Mouse (Mus musculus) heart, embryonic 14.5 days (tissue): ENCODE data around the gene Gm13023. TPM values are rescaled to one million over a fixed set of nuclear protein-coding genes. Genes with fewer than 3 reads are reported as not detected.
"Not testable (repeated sequence)": the region's sequence is repeated elsewhere in the genome, so short reads cannot be mapped to it uniquely, and the experiment has no call there.

ENCODE experiments used
- ATAC-seq: fragments of 200-750 bp; cut with Nextera tagmentation; 2 replicates; pipeline ENCODE4 v1.8.0; 2017; ENCODE audit warnings: low read depth, moderate TSS enrichment; ENCODE audit not compliant: insufficient number of reproducible peaks, insufficient read depth, low FRiP score
- H3K27ac ChIP-seq, 2 experiments: fragments of 200-500 bp in 1 of 2; fragments of 300-500 bp in 1 of 2; sonication (generic) in 1 of 2; replicated peaks in 1 of 2; 2 replicates each; pipeline ENCODE4 v1.5.1; 2012 to 2014; ENCODE audit warnings: low read depth in 2 of 2, low read length in 2 of 2, control low read depth in 1 of 2, mild to moderate bottlenecking in 1 of 2, mixed read lengths in 1 of 2; ENCODE audit not compliant: control insufficient read depth in 1 of 2, insufficient read depth in 1 of 2
- H3K27me3 ChIP-seq: fragments of 300-500 bp; sonication (generic); 2 replicates; pipeline ENCODE4 v1.6.1; 2014; ENCODE audit warnings: mild to moderate bottlenecking, low read length, control low read depth; ENCODE audit not compliant: control insufficient read depth, insufficient read depth
- H3K36me3 ChIP-seq: fragments of 300-500 bp; sonication (generic); 2 replicates; pipeline ENCODE4 v1.6.1; 2014; ENCODE audit warnings: mild to moderate bottlenecking, control low read depth, low read length, mixed read lengths; ENCODE audit not compliant: control insufficient read depth, insufficient read depth
- H3K4me1 ChIP-seq, 2 experiments: fragments of 200-500 bp in 1 of 2; fragments of 300-500 bp in 1 of 2; sonication (generic) in 1 of 2; 2 replicates each; pipeline ENCODE4 v1.6.1; 2012 to 2014; ENCODE audit warnings: low read length in 2 of 2, control low read depth in 1 of 2, mixed read lengths in 1 of 2; ENCODE audit not compliant: control insufficient read depth in 2 of 2, insufficient read depth in 2 of 2
- H3K4me2 ChIP-seq: fragments of 300-500 bp; sonication (generic); 2 replicates; pipeline ENCODE4 v1.6.1; 2014; ENCODE audit warnings: mild to moderate bottlenecking, low read length
- H3K4me3 ChIP-seq, 2 experiments: fragments of 200-500 bp in 1 of 2; fragments of 300-500 bp in 1 of 2; sonication (generic) in 1 of 2; 2 replicates each; pipeline ENCODE4 v1.5.1; 2012 to 2014; ENCODE audit warnings: low read length in 2 of 2, mild to moderate bottlenecking in 2 of 2, control low read depth in 1 of 2, low read depth in 1 of 2, moderate library complexity in 1 of 2; ENCODE audit not compliant: control insufficient read depth in 1 of 2, insufficient read depth in 1 of 2
- H3K9ac ChIP-seq: fragments of 300-500 bp; sonication (generic); 2 replicates; pipeline ENCODE4 v1.6.1; 2014; ENCODE audit warnings: mild to moderate bottlenecking, low read length
- H3K9me3 ChIP-seq: fragments of 300-500 bp; sonication (generic); 2 replicates; pipeline ENCODE4 v1.6.1; 2016; ENCODE audit warnings: low read length, control low read depth; ENCODE audit not compliant: control insufficient read depth
- WGBS: fragments of 180-500 bp; shearing (Covaris S2); extraction: QIAGEN DNeasy Blood & Tissue Kit; methylation state at CpG from one replicate; pipeline ENCODE4 v1.1.7; 2014; 5-methylcytosine and 5-hydroxymethylcytosine counted together
- polyA plus RNA-seq: library from polyadenylated mRNA; unstranded; fragments of >200 nt; fragmentation: Nextera tagmentation; extraction: Ambion mirVana; gene quantifications from 2 replicates; pipeline ENCODE4 v1.2.1, GENCODE M21; 2014

Gene Gm13023
- not detected in 2 replicates for polyA plus RNA-seq

DNA sequence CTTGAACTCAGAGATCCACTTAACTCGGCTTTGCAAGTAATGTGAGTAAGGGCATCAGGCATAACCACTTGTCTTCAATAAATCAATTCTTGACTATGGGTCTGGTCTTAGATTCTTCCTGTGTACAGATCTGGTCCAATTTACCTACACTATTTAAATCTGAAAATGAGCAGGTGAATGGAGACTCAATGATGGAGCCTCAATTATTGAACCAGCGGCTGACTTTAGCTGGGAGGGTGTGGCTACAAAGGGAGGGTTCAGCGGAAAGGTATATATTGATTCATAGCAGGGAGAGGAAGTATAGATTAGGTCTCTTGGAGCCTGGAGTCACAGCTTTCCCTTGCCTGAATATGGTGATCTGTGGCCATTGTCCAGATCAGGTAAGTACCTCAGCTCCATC lies at the start of gene Gm13023:
Gm13023 (plus strand) TSS at position 301 of the 400 bp plus-strand sequence.
- H3K9ac ChIP-seq, H3K27ac ChIP-seq, H3K4me3 ChIP-seq, H3K27me3 ChIP-seq, ATAC-seq, H3K9me3 ChIP-seq, H3K4me1 ChIP-seq, H3K36me3 ChIP-seq, H3K4me2 ChIP-seq: not testable (repeated sequence)
- WGBS = 84% methylated on average over 3 of the region's 3 CpGs

DNA sequence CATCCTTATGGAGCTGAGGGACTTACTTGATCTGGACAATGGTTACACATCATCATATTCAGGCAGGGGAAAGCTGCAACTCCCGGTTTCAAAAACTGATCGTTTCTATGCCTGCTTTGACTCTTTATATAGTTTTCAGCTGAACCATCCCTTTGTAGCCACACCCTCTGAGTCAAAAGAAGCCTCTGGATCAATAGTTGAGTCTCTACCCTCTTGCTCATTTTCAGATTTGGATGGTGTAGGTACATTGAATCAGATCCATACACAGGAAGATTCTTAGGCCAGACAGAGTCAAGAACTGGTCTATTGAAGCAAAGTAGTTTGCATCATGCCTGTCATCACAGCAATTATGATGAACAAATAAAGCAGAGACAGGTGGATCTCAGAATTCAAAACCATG lies 26.8 kb downstream of the Gm13023 start, which contains the start of gene Gm13084:
Gm13084 (minus strand) TSS at position 101 of the 400 bp plus-strand sequence.
- H3K9me3 ChIP-seq = peaks cover 5% of the 10 kb centered on the region; the same call in 1 of the 2 replicates
- no peak for ATAC-seq
- WGBS = 70% methylated on average over 2 of the region's 2 CpGs
- no peak within 1 kb of the TSS for H3K4me2 ChIP-seq
- H3K9ac ChIP-seq = no peak within 1 kb of the TSS
- H3K4me1 ChIP-seq = no peaks in the 10 kb centered on the region
- H3K4me3 ChIP-seq = no peak within 1 kb of the TSS
- H3K36me3 ChIP-seq = no peaks in the 10 kb centered on the region
- no peak within 1 kb of the TSS for H3K27ac ChIP-seq
- H3K27me3 ChIP-seq = no peaks in the 10 kb centered on the region

Other genes starting within 250 kb of the Gm13023 start
- not detected in 2 replicates for gene BC080695, start 237.7 kb upstream of the Gm13023 start, polyA plus RNA-seq
- not detected in 2 replicates for gene Gm13057, start 237.6 kb upstream of the Gm13023 start, polyA plus RNA-seq
- gene Gm13083, start 174.3 kb upstream of the Gm13023 start, polyA plus RNA-seq = not detected in 2 replicates
- not detected in 2 replicates for gene Gm13088, start 132.1 kb upstream of the Gm13023 start, polyA plus RNA-seq
- not detected in 2 replicates for gene Gm13089, start 86.6 kb upstream of the Gm13023 start, polyA plus RNA-seq
- gene Gm13078, start 69.9 kb upstream of the Gm13023 start, polyA plus RNA-seq = not detected in 2 replicates
- gene Gm13084, start 26.7 kb downstream of the Gm13023 start, polyA plus RNA-seq = not detected in 2 replicates
- not detected in 2 replicates for gene Gm13103, start 57.1 kb downstream of the Gm13023 start, polyA plus RNA-seq
- gene Pramef6, start 111.0 kb downstream of the Gm13023 start, polyA plus RNA-seq = not detected in 2 replicates
- not detected in 2 replicates for gene Pramef25, start 161.7 kb downstream of the Gm13023 start, polyA plus RNA-seq
- not detected in 2 replicates for gene Gm13101, start 177.6 kb downstream of the Gm13023 start, polyA plus RNA-seq
- not detected in 2 replicates for gene Pramef17, start 205.0 kb downstream of the Gm13023 start, polyA plus RNA-seq